Mouse (Mus musculus) forebrain, embryonic 13.5 days (tissue): Measurements from ENCODE around the gene Prss56. TPM values are rescaled to one million over a fixed set of nuclear protein-coding genes. Genes with fewer than 3 reads are reported as not detected.
A peak's percentile ranks its signal among the peaks of the same experiment; 100 is the strongest.

ENCODE experiments used
- ATAC-seq: fragments of 200-750 bp; cut with Nextera tagmentation; 2 replicates; pipeline ENCODE4 v1.8.0; 2017
- H3K27ac ChIP-seq: fragments of 300-500 bp; sonication (generic); 2 replicates; pipeline ENCODE4 v1.5.1; 2015; ENCODE audit warnings: inconsistent platforms, mild to moderate bottlenecking, moderate library complexity
- H3K27me3 ChIP-seq: fragments of 300-500 bp; sonication (generic); 2 replicates; pipeline ENCODE4 v1.6.1; 2015; ENCODE audit warnings: mild to moderate bottlenecking, inconsistent platforms
- H3K36me3 ChIP-seq: fragments of 300-500 bp; sonication (generic); 2 replicates; pipeline ENCODE4 v1.6.1; 2015; ENCODE audit warnings: mild to moderate bottlenecking, inconsistent platforms; ENCODE audit not compliant: poor library complexity, severe bottlenecking
- H3K4me1 ChIP-seq: fragments of 300-500 bp; sonication (generic); 2 replicates; pipeline ENCODE4 v1.6.1; 2015; ENCODE audit warnings: inconsistent platforms
- H3K4me2 ChIP-seq: fragments of 300-500 bp; sonication (generic); 2 replicates; pipeline ENCODE4 v1.6.1; 2015; ENCODE audit warnings: inconsistent platforms, mild to moderate bottlenecking, moderate library complexity
- H3K4me3 ChIP-seq: fragments of 300-500 bp; sonication (generic); 2 replicates; pipeline ENCODE4 v1.5.1; 2015; ENCODE audit warnings: mild to moderate bottlenecking, inconsistent platforms
- H3K9ac ChIP-seq: fragments of 300-500 bp; sonication (generic); 2 replicates; pipeline ENCODE4 v1.6.1; 2015; ENCODE audit warnings: mild to moderate bottlenecking, inconsistent platforms
- H3K9me3 ChIP-seq: fragments of 300-500 bp; sonication (generic); replicated peaks from 2 replicates; pipeline ENCODE4 v1.6.1; 2016; ENCODE audit warnings: inconsistent platforms
- WGBS: fragments of 180-500 bp; shearing (Covaris S2); methylation state at CpG from one replicate; pipeline ENCODE4 v1.1.7; 2015; 5-methylcytosine and 5-hydroxymethylcytosine counted together
- polyA plus RNA-seq: library from polyadenylated mRNA; unstranded; fragments of >200 nt; fragmentation: Nextera tagmentation; extraction: Ambion mirVana; gene quantifications from 2 replicates; pipeline ENCODE4 v1.2.1, GENCODE M21; 2015

Prss56 gene
- 0.17 TPM in 1 of 2 replicates, not detected in the other for polyA plus RNA-seq

DNA sequence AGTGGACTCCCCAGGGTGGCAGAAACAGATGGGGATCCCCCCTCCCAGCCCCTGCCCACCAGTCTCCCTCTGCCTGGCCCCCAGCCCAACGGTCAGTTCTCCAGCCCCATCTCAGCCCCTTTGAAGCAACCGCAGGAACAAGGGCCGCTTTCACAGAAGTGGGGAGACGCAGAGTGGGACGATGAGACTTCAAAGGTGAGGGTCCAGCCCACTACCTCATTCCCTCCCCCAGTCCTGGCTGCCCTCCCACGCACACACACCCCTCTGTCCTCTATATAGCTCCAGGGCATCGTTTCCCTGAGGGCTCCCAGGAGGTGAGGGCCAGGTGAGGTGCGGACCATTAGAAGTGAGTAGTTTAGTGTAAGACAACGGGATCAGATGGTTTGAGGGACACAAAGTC lies at the start of gene Prss56:
TSS of gene Prss56 (plus strand) at position 301 of the 400 bp plus-strand sequence.
- Histone ChIP-seq H3K4me3 (no peak within 1 kb of the TSS), H3K9ac (no peak within 1 kb of the TSS), H3K36me3 (no peaks in the 10 kb centered on the region), H3K4me1 (peaks cover 27% of the 10 kb centered on the region), H3K4me2 (no peak within 1 kb of the TSS), H3K9me3 (no peaks in the 10 kb centered on the region), H3K27me3 (peaks cover 57% of the 10 kb centered on the region), H3K27ac (no peak within 1 kb of the TSS)
- WGBS, result 55% methylated on average over 9 of the region's 9 CpGs
- ATAC-seq, result no peak

DNA sequence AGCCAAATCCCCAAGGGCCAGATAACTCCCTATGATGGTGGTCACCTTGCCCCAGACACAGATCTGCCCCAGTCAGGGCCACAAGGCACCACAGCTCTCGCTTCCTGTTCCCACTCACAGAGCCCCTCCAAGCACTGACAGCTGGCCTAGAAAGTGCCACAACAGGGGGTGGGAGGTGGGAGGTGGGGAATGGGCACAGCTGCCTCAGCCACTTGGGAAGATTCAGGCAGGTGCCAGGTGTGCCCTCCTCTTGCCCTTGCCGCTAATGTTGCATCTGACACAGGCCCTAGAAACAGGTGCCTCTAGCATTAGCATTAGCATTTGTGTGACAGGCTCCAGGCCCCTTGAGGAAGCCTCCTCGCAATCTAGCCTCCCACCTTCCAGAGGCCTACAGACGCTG lies 41.6 kb upstream of the Prss56 start:
- Histone ChIP-seq H3K27ac (no peak overlapping the region), H3K9me3 (no peaks in the 10 kb centered on the region), H3K27me3 (no peaks in the 10 kb centered on the region), H3K9ac (no peak overlapping the region), H3K4me2 (no peak overlapping the region), H3K4me1 (peaks cover 16% of the 10 kb centered on the region; the same call in 1 of the 2 replicates), H3K4me3 (no peak overlapping the region), H3K36me3 (no peaks in the 10 kb centered on the region)
- no peak for ATAC-seq
- 87% methylated on average over 4 of the region's 4 CpGs for WGBS

DNA sequence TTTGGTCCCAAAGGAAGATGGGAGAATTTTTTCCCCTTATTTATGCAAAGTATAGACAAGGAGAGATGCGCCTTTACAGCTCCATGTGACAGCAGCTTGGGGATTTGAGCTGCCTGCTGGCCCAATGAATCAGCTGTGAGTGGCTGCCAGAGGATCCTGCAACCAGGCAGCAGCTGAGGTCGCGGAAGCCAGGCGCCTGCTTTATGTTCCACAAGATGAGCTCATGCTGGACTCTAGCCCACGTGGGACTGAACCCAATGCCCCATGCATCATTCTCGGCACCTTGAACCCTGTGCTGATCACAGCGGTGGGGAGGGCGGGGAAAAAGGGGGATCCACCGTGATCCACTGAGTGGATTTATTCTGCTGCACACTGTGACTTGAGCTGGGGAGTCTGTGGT lies 40.7 kb upstream of the Prss56 start:
- H3K36me3 ChIP-seq, result no peaks in the 10 kb centered on the region
- 71% methylated on average over 9 of the region's 9 CpGs for WGBS
- ATAC-seq, result no peak
- no peaks in the 10 kb centered on the region for H3K9me3 ChIP-seq
- no peak overlapping the region for H3K4me2 ChIP-seq
- no peak overlapping the region for H3K9ac ChIP-seq
- 0 out of 2 replicates have a peak overlapping the region, but pooled peaks have one; percentile 14 for H3K27ac ChIP-seq
- peaks cover 16% of the 10 kb centered on the region; the same call in 1 of the 2 replicates for H3K4me1 ChIP-seq
- no peaks in the 10 kb centered on the region for H3K27me3 ChIP-seq
- H3K4me3 ChIP-seq, result no peak overlapping the region

DNA sequence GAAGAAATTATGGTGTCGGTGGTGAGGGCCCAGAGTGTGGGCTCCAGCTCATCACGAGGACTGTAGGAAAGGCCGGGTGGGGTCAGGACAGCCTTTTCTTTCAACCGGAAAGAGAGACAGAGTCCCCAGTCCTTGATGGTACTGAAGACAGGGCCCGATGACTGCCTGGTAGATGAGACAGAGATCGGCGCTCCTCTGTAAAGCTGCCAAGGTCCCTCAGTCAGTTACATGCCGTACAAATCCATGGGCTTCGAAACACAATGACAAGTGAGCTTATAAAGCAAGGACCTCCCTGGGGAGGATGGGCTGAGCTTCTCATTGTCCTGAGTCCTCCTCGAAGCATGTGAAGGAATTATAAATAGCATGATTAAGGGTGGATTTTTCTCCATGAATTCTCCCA lies 40.0 kb upstream of the Prss56 start:
- Histone ChIP-seq H3K9me3 (no peaks in the 10 kb centered on the region), H3K27ac (no peak overlapping the region), H3K9ac (no peak overlapping the region), H3K4me1 (peaks cover 16% of the 10 kb centered on the region; the same call in 1 of the 2 replicates), H3K36me3 (no peaks in the 10 kb centered on the region), H3K4me2 (no peak overlapping the region), H3K4me3 (no peak overlapping the region), H3K27me3 (peaks cover 6% of the 10 kb centered on the region; the same call in 1 of the 2 replicates)
- 66% methylated on average over 10 of the region's 10 CpGs for WGBS
- no peak for ATAC-seq

DNA sequence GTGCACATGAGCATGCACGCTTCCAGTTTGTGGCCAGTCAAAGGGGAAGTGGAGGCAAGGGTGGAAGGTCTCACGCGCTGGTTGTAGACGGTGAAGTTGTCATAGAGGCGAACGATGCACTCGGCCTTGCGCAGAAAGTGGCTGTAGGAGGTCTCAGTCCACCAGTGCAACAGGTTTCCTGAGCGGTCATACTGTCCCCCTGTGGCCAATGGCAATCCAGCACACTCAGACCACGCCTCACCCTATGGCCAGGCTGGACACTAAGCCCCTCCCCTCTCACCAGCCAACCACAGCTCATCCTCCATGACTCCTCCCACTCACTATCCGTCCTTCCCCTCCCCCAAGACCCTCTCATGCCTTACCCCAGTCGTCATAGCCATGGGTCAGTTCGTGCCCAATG lies 33.7 kb upstream of the Prss56 start:
- no peak overlapping the region for H3K27ac ChIP-seq
- H3K9ac ChIP-seq, result no peak overlapping the region
- H3K4me3 ChIP-seq, result no peak overlapping the region
- WGBS, result 31% methylated on average over 13 of the region's 13 CpGs
- no peaks in the 10 kb centered on the region for H3K9me3 ChIP-seq
- ATAC-seq, result no peak
- H3K27me3 ChIP-seq, result peaks cover 62% of the 10 kb centered on the region
- no peak overlapping the region for H3K4me2 ChIP-seq
- peaks cover 15% of the 10 kb centered on the region for H3K4me1 ChIP-seq
- peaks cover 3% of the 10 kb centered on the region; the same call in 1 of the 2 replicates for H3K36me3 ChIP-seq

DNA sequence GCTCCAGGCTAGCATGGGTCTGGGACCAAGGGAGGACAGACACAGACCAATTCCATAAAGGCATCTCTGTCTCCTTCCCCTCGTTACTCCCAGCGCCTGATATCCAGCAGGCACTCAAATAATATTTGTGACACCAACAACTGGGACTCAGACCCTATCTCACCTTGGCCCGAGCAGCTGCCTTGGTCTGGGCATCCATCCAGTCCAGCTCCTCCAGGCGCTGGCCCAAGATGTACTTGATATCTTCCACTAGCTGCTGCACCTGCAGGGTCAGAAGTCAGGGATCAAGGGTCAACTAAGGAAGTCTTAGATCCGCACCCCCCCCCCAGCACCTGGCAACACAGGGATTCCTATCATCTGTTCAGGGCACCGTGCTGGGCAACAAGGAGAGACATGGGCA lies 31.8 kb upstream of the Prss56 start:
- Histone ChIP-seq H3K9me3 (no peaks in the 10 kb centered on the region), H3K27ac (no peak overlapping the region), H3K27me3 (peaks cover 81% of the 10 kb centered on the region), H3K4me2 (no peak overlapping the region), H3K4me3 (no peak overlapping the region), H3K9ac (no peak overlapping the region), H3K4me1 (peaks cover 31% of the 10 kb centered on the region), H3K36me3 (peaks cover 3% of the 10 kb centered on the region; the same call in 1 of the 2 replicates)
- no peak for ATAC-seq
- WGBS, result 83% methylated on average over 6 of the region's 6 CpGs

DNA sequence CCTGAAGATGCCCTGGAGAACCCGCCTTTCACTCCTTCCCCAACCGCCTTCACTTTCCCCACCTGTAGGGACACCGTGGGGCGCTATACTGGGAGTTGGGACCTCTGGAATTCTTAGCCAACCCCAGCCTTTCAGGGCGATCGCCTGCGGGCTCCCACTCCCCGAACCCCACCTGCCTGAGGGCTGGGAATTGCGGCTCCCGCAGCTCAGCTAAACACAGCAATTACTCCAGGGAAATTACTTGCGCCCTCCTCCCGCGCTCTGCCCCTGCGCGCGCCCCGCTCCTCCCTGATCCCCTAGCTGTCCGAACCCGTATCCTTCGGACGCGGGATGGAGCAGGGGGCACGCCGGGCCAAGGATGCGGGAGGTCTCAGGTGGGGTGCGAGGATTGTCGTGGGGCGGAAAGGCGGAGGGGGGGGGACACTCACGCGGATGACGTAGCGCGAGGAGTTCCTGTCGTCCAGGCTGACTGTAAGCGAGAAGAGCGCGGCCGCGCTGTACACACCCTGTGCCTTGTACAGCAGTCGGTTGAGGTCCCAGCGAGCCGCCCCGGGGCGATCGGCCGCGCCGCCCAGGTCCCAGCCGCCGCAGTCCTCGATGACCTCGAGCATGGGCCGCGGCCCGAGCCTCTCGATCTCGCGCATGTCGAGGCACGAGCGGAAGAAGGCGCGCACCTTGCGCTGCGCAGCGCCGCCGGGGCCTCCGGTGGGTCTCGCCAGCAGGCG lies 29.2 kb upstream of the Prss56 start:
- ATAC-seq, result peak; percentile 23; the same call in 1 of the 2 replicates
- Histone ChIP-seq H3K9me3 (no peaks in the 10 kb centered on the region), H3K27ac (no peak overlapping the region)

DNA sequence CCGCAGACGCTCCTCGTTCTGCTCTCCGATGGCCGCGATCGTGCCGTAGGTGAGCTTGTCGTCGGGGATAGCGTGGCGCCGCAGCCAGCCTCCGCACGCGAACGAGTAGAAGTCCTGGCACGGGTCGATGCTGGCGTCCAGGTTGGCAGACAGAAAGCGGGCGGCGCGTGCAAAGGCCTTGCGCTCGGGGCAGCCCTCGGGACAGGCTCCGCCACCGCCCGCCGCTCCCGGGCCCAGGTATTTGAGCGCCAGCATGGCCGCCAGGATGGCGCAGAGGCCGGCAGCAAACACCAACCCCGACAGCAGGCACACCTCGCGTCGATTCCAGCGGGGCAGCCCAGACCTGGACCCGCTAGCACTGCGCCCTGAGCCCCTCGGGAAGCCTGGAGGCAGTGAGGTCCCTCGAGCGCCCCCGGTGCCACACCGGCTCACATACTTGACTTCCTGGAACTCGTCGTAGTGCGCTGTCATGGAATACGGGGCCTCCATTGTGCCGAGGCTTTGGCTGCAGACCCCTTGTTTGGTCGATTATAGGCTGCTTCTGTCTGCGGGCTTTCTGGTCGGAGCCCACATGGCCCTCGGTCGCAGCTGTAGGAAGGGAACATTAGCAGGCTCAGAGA lies 28.5 kb upstream of the Prss56 start:
- ATAC-seq, result peak; percentile 23
- WGBS, result under 1% methylated on average over 55 of the region's 58 CpGs
- Histone ChIP-seq H3K4me1 (peaks cover 31% of the 10 kb centered on the region), H3K4me3 (peak overlapping the region; percentile 49), H3K36me3 (peaks cover 3% of the 10 kb centered on the region; the same call in 1 of the 2 replicates), H3K9me3 (no peaks in the 10 kb centered on the region), H3K4me2 (peak overlapping the region; percentile 69), H3K27me3 (peaks cover 97% of the 10 kb centered on the region), H3K9ac (peak overlapping the region; percentile 53), H3K27ac (no peak overlapping the region)

More for the DNA sequence above, 29.2 kb upstream of the Prss56 start:
- peak overlapping the region; percentile 49 for H3K4me3 ChIP-seq
- peaks cover 3% of the 10 kb centered on the region; the same call in 1 of the 2 replicates for H3K36me3 ChIP-seq
- peaks cover 31% of the 10 kb centered on the region for H3K4me1 ChIP-seq
- peak overlapping the region; percentile 69 for H3K4me2 ChIP-seq
- peak overlapping the region; percentile 53 for H3K9ac ChIP-seq
- 1% methylated on average over 65 of the region's 72 CpGs for WGBS
- peaks cover 99% of the 10 kb centered on the region for H3K27me3 ChIP-seq

DNA sequence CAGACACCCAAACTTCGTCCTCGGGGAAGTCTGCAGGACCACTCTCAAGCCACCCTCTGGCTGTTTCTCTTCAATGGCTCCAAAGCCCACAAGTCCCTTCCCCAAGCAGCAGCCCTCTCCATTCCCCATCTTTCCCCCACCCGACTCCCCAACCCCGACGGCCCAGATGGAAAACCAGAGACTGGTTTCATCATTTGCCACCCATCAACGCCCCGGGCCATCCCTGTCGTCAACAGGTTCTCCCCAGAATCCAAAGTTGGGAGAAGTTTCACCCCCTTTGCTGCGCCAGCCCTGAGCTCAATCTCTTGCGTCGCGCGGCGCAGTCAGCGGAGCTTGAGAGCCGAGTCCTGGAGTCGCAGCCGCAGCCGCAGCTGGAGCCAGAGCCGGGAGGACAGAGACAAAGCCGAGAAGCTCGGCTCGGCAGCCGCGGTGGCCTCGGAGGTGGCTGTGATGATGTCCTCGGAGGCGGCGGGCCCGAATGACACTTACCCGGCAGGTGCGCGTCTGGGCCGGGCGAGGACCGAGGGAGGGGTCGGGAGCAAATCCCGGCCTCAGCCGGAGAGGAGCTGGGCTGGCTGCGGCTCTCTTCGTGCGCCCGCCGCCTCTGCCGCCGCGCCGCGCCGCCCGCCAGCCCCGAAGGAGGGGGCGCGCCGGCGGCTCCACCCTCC lies 27.4 kb upstream of the Prss56 start:
- H3K9me3 ChIP-seq, result no peaks in the 10 kb centered on the region
- peak overlapping the region; percentile 69 for H3K4me2 ChIP-seq
- WGBS, result 1% methylated on average over 30 of the region's 56 CpGs
- H3K4me3 ChIP-seq, result peak overlapping the region; percentile 49
- H3K4me1 ChIP-seq, result peaks cover 31% of the 10 kb centered on the region
- ATAC-seq, result peak; percentile 57
- H3K36me3 ChIP-seq, result no peaks in the 10 kb centered on the region
- no peak overlapping the region for H3K27ac ChIP-seq
- peaks cover 92% of the 10 kb centered on the region for H3K27me3 ChIP-seq
- peak overlapping the region; percentile 64 for H3K9ac ChIP-seq

DNA sequence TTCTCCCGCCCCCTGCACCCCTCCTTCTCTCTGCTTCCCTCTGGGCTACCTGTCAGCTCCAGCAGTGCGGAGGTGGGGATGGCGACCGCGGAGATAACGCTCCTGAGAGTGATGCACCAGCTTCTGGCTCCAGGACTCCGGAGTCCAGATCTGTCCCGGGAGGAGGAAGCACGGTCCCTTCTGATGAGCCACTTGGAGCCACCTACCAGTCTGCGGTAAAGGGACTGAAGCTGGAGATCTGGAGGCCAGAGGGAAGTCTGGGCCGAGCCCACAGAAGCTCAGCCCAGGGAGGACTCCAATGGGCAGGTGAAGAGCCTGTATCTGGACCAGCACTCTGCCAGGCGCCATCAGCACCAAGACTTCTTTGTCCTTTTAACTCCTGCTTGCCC lies 26.9 kb upstream of the Prss56 start, which contains the start of gene Ecel1:
TSS of gene Ecel1 (minus strand) at position 323 of the 389 bp plus-strand sequence.
- H3K27me3 ChIP-seq, result peaks cover 87% of the 10 kb centered on the region
- peak within 1 kb of the TSS; percentile 64 for H3K9ac ChIP-seq
- no peak within 1 kb of the TSS; the same call in 1 of the 2 replicates for H3K27ac ChIP-seq
- H3K4me2 ChIP-seq, result peak within 1 kb of the TSS; percentile 69
- peaks cover 31% of the 10 kb centered on the region for H3K4me1 ChIP-seq
- H3K4me3 ChIP-seq, result peak within 1 kb of the TSS; percentile 49
- H3K36me3 ChIP-seq, result no peaks in the 10 kb centered on the region
- no peak; the same call in 1 of the 2 replicates for ATAC-seq
- WGBS, result 2% methylated on average over 10 of the region's 12 CpGs
- no peaks in the 10 kb centered on the region for H3K9me3 ChIP-seq

DNA sequence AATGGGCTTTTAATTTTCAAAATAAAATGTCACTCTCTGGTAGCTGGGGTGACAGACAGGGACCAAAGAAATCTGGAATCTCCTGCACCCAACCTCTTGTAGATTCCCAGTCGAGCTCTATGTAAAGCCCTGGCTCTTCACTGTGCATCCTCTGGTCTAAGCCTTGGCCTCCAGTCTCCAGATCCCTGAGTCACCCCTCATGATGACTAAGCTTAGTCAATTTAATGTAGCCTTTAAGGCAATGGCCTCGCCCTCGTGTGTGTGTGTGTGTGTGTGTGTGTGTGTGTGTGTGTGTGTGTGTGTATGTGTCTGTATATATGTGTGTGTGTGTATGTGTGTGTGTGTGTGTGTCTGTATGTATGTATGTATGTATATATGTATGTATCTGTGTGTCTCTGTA lies 23.7 kb upstream of the Prss56 start:
- Histone ChIP-seq H3K9me3 (no peaks in the 10 kb centered on the region), H3K4me3 (no peak overlapping the region), H3K9ac (no peak overlapping the region), H3K27me3 (peaks cover 55% of the 10 kb centered on the region), H3K4me2 (no peak overlapping the region), H3K4me1 (peaks cover 29% of the 10 kb centered on the region), H3K27ac (no peak overlapping the region), H3K36me3 (no peaks in the 10 kb centered on the region)
- WGBS, result 82% methylated on average over 3 of the region's 3 CpGs
- ATAC-seq, result no peak
